Mouse (Mus musculus) liver, embryonic 14.5 days (tissue): Measurements from ENCODE around the gene Ormdl2.

ENCODE experiments used
- CTCF ChIP-seq: IDR thresholded peaks from 2 replicates; pipeline ENCODE4 v1.5.1; 2016; ENCODE audit warnings: antibody characterized with exemption, low read depth, control low read depth
- EP300 ChIP-seq: IDR thresholded peaks from 2 replicates; pipeline ENCODE4 v1.6.1; 2016; ENCODE audit warnings: antibody characterized with exemption, low read depth

DNA sequence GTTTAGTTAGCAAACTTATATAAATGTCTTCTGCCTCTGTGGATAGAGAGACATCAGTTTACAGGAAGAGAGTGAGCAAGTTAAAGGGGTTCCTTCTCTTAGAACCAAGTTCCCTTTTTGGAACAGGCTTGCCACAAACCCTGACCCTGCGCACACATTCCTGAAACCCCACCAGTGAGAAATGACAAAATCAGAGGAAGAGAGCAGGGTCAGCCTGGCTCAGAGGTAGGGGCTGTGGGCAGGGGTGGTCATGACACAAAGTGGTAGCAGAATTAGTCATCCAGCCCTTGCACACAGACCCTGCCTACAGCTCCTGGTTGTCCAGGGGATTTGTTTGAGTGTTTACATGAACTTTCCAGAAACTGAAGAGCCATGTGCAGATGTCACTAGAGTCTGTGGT lies 41.2 kb downstream of the Ormdl2 start:
- TF ChIP-seq CTCF (no peak), EP300 (no peak)
